8 mouse cellular contexts compared by ENCODE assay signal in genomic region chr5:25666108-25666507, GRCm38 (mm10). TPM values are rescaled to one million over a fixed set of nuclear protein-coding genes. Genes with fewer than 3 reads are reported as not detected.
DNase-seq lines count a peak whose midpoint lies in the region; ATAC-seq and TF ChIP-seq lines count a peak whose summit lies in the region.
"Had no signal": no experiment of that assay in that cellular context is flagged by ENCODE, and none has a peak within 500 bp of the region (broad histone marks: within the 10 kb centered on the region; RNA-seq: fewer than 3 reads in every experiment).

No protein-coding gene starts in this region.

- no peak for TF ChIP-seq EP300 in lung, postnatal 0 days (IDR thresholded peaks at IDR 0.05)

- no peak overlapping the region for H3K4me3 ChIP-seq in lung, postnatal 0 days (ENCODE audit: low read depth, low read length)
- H3K4me3 ChIP-seq: myocyte had no signal

- no peak overlapping the region for H3K4me2 ChIP-seq in lung, postnatal 0 days (replicated peaks; ENCODE audit: low read depth, low read length)

- no peak overlapping the region for H3K27ac ChIP-seq in lung, postnatal 0 days (ENCODE audit: low read length)

- H3K27me3 ChIP-seq in lung, postnatal 0 days (replicated peaks; ENCODE audit: insufficient read depth, low read length): no peaks in the 10 kb centered on the region

- no peak overlapping the region for H3K9ac ChIP-seq in lung, postnatal 0 days (replicated peaks; ENCODE audit: low read depth)

- no peak for TF ChIP-seq CTCF in lung, postnatal 0 days (IDR thresholded peaks at IDR 0.05)

- H3K4me1 ChIP-seq in lung, postnatal 0 days (ENCODE audit: insufficient read depth, low read depth, low read length): no peaks in the 10 kb centered on the region

- no peaks in the 10 kb centered on the region for H3K36me3 ChIP-seq in lung, postnatal 0 days (ENCODE audit: insufficient read depth, low read length)

- DNase-seq in MN1 (ENCODE audit: low spot score) (peak; percentile 73), NIH3T3 (ENCODE audit: low read depth) (peak; percentile 9)
- peak; percentile 54 to 61 for DNase-seq in frontal cortex, postnatal 10 days (ENCODE audit: low spot score in 2 of 2)
- DNase-seq in left cerebral cortex, adult 9 months (ENCODE audit: low spot score in 2 of 2): peak; percentile 19 to 41
- peak; percentile 16 to 23 for DNase-seq in right cerebral cortex, postnatal 36 days (ENCODE audit: low spot score in 2 of 2)
- no peak for DNase-seq in lung, postnatal 0 days (ENCODE audit: low spot score)

- no peak for ATAC-seq in lung, postnatal 0 days
- no peak for ATAC-seq in megakaryocyte-erythroid progenitor cell, adult 5-6 weeks (replicated peaks; ENCODE audit: low FRiP score, low TSS enrichment, poor library complexity, severe bottlenecking)

- WGBS in lung, postnatal 0 days: 70% methylated on average over 4 of the region's 4 CpGs

- no peaks in the 10 kb centered on the region for H3K9me3 ChIP-seq in lung, postnatal 0 days (ENCODE audit: low read length)

RNA-seq across cellular contexts. Expression of gene Xrcc2, which starts 39.5 kb away (rescaled TPM):
- polyA plus RNA-seq in lung, postnatal 0 days (2015; fragmentation: Nextera tagmentation; extraction: Ambion mirVana): 1.6 and 1.9 TPM in 2 replicates
- 18.5 and 31.4 TPM in 2 replicates for total RNA-seq in megakaryocyte-erythroid progenitor cell, adult 5-6 weeks (2014; fragmentation: Nextera tagmentation)
- total RNA-seq in megakaryocyte-erythroid progenitor cell, adult 5-6 weeks (2017): 12.3 and 14.3 TPM in 2 replicates
